Mouse (Mus musculus): ENCODE results near the gene Peg10.

DNA sequence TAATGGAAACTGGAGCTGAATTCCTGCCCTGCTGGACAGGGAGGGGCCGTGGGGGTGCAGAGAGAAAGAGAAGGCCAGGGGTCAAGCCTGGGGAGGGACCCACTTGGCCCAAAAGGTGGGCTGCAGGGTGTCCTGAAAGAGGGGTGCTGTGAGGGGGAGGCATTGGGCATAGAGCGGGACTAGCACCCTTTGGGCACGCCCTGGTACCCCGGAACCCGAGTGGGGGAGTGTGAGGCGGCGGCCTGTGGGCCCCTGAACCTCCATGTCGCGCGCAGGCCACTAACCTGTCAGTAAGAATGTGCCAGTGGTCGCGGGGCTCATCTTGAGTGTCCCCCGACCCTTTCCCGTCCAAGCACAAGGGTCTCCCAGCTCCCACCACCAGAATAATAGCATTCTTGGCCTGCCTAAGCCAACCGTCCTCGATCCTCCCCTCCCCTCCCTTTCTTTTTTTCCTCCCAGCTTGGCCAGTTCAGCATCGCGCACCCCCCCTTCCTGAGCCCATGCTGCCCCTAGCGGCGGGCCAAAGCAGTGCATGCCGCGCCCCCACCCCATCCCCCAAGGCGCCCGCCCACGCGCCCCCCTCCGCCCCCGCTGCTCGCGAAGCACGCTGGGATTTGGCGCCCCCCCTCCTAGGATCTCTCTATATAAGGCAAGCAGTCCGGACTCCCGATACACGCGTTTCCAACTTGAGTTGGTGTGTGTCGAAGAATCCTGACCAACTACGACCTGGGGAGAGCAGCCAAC is at the start of gene Peg10, which contains the start of gene Sgce:
- TF ChIP-seq GATA1 (IDR thresholded peaks at IDR 0.05; ENCODE audit: low read length), result no peak
- TF ChIP-seq TAL1 (IDR thresholded peaks at IDR 0.05; ENCODE audit: low read length), result no peak
